ENCODE assay signal across 9 mouse cellular contexts in the genomic region with DNA sequence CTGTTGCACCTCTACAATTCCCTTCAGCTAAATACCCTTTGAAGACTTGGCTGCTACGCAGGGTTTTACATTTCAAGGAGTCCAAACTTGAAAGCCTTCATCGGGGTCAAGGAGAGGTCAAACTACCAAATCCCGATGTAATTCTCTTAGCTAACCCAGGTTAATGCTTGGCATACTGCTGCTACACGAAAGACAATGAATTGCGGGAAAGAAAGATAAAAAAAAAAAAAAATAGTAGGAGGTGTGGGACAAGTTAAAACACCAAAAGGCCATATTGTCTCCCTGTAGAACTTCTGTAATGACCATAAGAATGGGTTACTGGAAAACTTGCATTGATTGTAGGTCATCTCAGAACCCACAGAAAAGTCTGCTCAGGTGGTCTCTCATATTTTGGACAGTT. TPM values are rescaled to one million over a fixed set of nuclear protein-coding genes. Genes with fewer than 3 reads are reported as not detected.
DNase-seq lines count a peak whose midpoint lies in the region; ATAC-seq and TF ChIP-seq lines count a peak whose summit lies in the region.
"Had no signal": no experiment of that assay in that cellular context is flagged by ENCODE, and none has a peak within 500 bp of the region (broad histone marks: within the 10 kb centered on the region; RNA-seq: fewer than 3 reads in every experiment).

No protein-coding gene starts in this region.

- no peaks in the 10 kb centered on the region for H3K9me3 ChIP-seq in hindbrain, embryonic 12.5 days (replicated peaks)
- no peaks in the 10 kb centered on the region for H3K9me3 ChIP-seq in midbrain, embryonic 11.5 days (ENCODE audit: control insufficient read depth, low read length)

- no peak for DNase-seq in kidney, adult 2 months
- no peak for DNase-seq in kidney, adult 11 months
- no peak for DNase-seq in midbrain, embryonic 11.5 days (ENCODE audit: low spot score, missing footprints)
- DNase-seq in gastrocnemius, postnatal 14 days = no peak
- DNase-seq in yolk sac, embryonic 10.5 days (ENCODE audit: low spot score) = no peak
- DNase-seq in cerebellum, adult 11-12 months = no peak

- H3K4me2 ChIP-seq in hindbrain, embryonic 12.5 days (replicated peaks) = peak overlapping the region; percentile 56
- peak overlapping the region; percentile 56 for H3K4me2 ChIP-seq in midbrain, embryonic 11.5 days

- no peak for TF ChIP-seq POLR2A in kidney, adult 2 months (IDR thresholded peaks at IDR 0.05; ENCODE audit: low read depth, low read length)
- TF ChIP-seq POLR2A in bone marrow macrophage, adult 2 months (IDR thresholded peaks at IDR 0.05; ENCODE audit: borderline replicate concordance, low read depth, low read length) = no peak

- H3K4me1 ChIP-seq in kidney, adult 2 months (ENCODE audit: control insufficient read depth, insufficient read depth, low read length) = no peaks in the 10 kb centered on the region
- H3K4me1 ChIP-seq in bone marrow macrophage, adult 2 months (ENCODE audit: control insufficient read depth, insufficient read depth, low read length) = peaks cover 24% of the 10 kb centered on the region
- H3K4me1 ChIP-seq in hindbrain, embryonic 12.5 days = peaks cover 5% of the 10 kb centered on the region; the same call in 1 of the 2 replicates
- peaks cover 7% of the 10 kb centered on the region; the same call in 1 of the 2 replicates for H3K4me1 ChIP-seq in midbrain, embryonic 11.5 days (ENCODE audit: control insufficient read depth, insufficient read depth, low read length)

- H3K36me3 ChIP-seq in kidney, adult 2 months (ENCODE audit: control insufficient read depth, insufficient read depth, low read length) = no peaks in the 10 kb centered on the region
- H3K36me3 ChIP-seq in hindbrain, embryonic 12.5 days = no peaks in the 10 kb centered on the region
- no peaks in the 10 kb centered on the region for H3K36me3 ChIP-seq in midbrain, embryonic 11.5 days (ENCODE audit: control insufficient read depth, insufficient read depth, low read length)

- intact Hi-C loops in gastrocnemius, postnatal 14 days (cut with DNase I; ENCODE audit: low total_unique reads) = no loop called here

- TF ChIP-seq CTCF in kidney, adult 2 months (conservative IDR thresholded peaks at IDR 0.05; ENCODE audit: insufficient read depth, insufficient read length, low read depth, low read length) = no peak
- no peak for TF ChIP-seq CTCF in bone marrow macrophage, adult 2 months (IDR thresholded peaks at IDR 0.05; ENCODE audit: low read depth, low read length)

- ATAC-seq in hindbrain, embryonic 12.5 days (ENCODE audit: low FRiP score) = no peak
- no peak for ATAC-seq in midbrain, embryonic 11.5 days (ENCODE audit: low FRiP score)

- H3K27ac ChIP-seq in kidney, adult 2 months (ENCODE audit: insufficient read depth, low read depth, low read length) = no peak overlapping the region
- H3K27ac ChIP-seq in bone marrow macrophage, adult 2 months (ENCODE audit: insufficient read depth, low read depth, low read length) = peak overlapping the region; percentile 18; the same call in 1 of the 2 replicates
- no peak overlapping the region for H3K27ac ChIP-seq in hindbrain, embryonic 12.5 days
- H3K27ac ChIP-seq in midbrain, embryonic 11.5 days (ENCODE audit: low read depth, low read length) = no peak overlapping the region

- H3K4me3 ChIP-seq in kidney, adult 2 months (ENCODE audit: insufficient read depth, low read depth, low read length) = peak overlapping the region; percentile 55
- 0 out of 2 replicates have a peak overlapping the region, but pooled peaks have one; percentile 19 for H3K4me3 ChIP-seq in bone marrow macrophage, adult 2 months (ENCODE audit: insufficient read depth, low read length)
- peak overlapping the region; percentile 90 for H3K4me3 ChIP-seq in hindbrain, embryonic 12.5 days
- peak overlapping the region; percentile 87 for H3K4me3 ChIP-seq in midbrain, embryonic 11.5 days (ENCODE audit: low read depth, low read length)

- WGBS in kidney, adult 2 months = 10% methylated on average over 5 of the region's 5 CpGs
- WGBS in hindbrain, embryonic 12.5 days = 21% methylated on average over 5 of the region's 5 CpGs
- WGBS in midbrain, embryonic 11.5 days = 18% methylated on average over 5 of the region's 5 CpGs

- 0 out of 2 replicates have a peak overlapping the region, but pooled peaks have one; percentile 27 for H3K9ac ChIP-seq in hindbrain, embryonic 12.5 days
- peak overlapping the region; percentile 55 for H3K9ac ChIP-seq in midbrain, embryonic 11.5 days (ENCODE audit: low read length)

- no peaks in the 10 kb centered on the region for H3K27me3 ChIP-seq in kidney, adult 2 months (replicated peaks; ENCODE audit: control insufficient read depth, insufficient read depth, low read length)
- H3K27me3 ChIP-seq in hindbrain, embryonic 12.5 days = no peaks in the 10 kb centered on the region
- H3K27me3 ChIP-seq in midbrain, embryonic 11.5 days (ENCODE audit: control insufficient read depth, insufficient read depth, low read length) = no peaks in the 10 kb centered on the region
- H3K27me3 ChIP-seq: Patski had no signal

RNA-seq across cellular contexts. Expression of gene Bmt2, which starts 0.6 kb away (rescaled TPM):
- polyA plus RNA-seq in kidney, adult 2 months (2012; rRNA removed) = 2.8 and 3.5 TPM in 2 replicates
- polyA plus RNA-seq in bone marrow macrophage, adult 2 months (2012; ENCODE audit: insufficient read depth, insufficient read length, missing spikeins) = 59.8 and 60.3 TPM in 2 replicates
- 23.8 and 25.7 TPM in 2 replicates for polyA plus RNA-seq in hindbrain, embryonic 12.5 days (2016; fragmentation: Nextera tagmentation; extraction: Ambion mirVana)
- polyA plus RNA-seq in midbrain, embryonic 11.5 days (2014; fragmentation: Nextera tagmentation; extraction: Ambion mirVana) = 26.5 and 29.1 TPM in 2 replicates
- total RNA-seq in gastrocnemius, postnatal 14 days (2021) = 1 to 10 TPM; 6.7 to 7.8 TPM

Comparison
In these comparisons a context has a peak if more than half of its experiments do, and no peak if none do; other contexts are left out.
1. H3K4me3 ChIP-seq: peak in every context shown above with its lines; median percentile 90 in hindbrain, embryonic 12.5 days; 87 in midbrain, embryonic 11.5 days; 55 in kidney, adult 2 months; 19 in bone marrow macrophage, adult 2 months.